ENCODE assay signal across 21 mouse cellular contexts in the genomic region with DNA sequence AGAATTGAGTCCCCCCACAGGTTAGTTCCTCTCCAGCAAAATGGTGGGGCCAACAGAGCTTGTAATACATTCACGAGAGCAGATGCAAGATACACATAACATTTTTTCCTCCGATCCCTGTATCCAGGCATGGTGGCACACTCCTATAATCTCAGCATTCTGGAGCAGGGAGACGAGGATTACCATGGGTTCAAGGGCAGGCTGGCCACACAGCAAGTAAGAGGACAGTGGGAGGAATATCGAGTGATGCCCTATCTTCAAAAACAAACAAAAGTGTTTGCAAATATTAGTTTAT.
A peak's percentile ranks its signal among the peaks of the same experiment; 100 is the strongest.
DNase-seq lines count a peak whose midpoint lies in the region; ATAC-seq lines count a peak whose summit lies in the region.
"Had no signal": no experiment of that assay in that cellular context is flagged by ENCODE, and none has a peak within 500 bp of the region (broad histone marks: within the 10 kb centered on the region; RNA-seq: fewer than 3 reads in every experiment).

No protein-coding gene starts in this region.

- 87% methylated on average over 4 of the region's 4 CpGs for WGBS in midbrain, embryonic 10.5 days
- 71% methylated on average over 4 of the region's 4 CpGs for WGBS in midbrain, embryonic 16.5 days
- 69% methylated on average over 4 of the region's 4 CpGs for WGBS in forebrain, embryonic 15.5 days
- 73% methylated on average over 4 of the region's 4 CpGs for WGBS in hindbrain, embryonic 15.5 days
- 70% methylated on average over 4 of the region's 4 CpGs for WGBS in neural tube, embryonic 13.5 days
- 79% methylated on average over 4 of the region's 4 CpGs for whole genome bisulfite sequencing in heart, embryonic 10.5 days

- no peak overlapping the region for H3K4me2 ChIP-seq in midbrain, embryonic 16.5 days (ENCODE audit: low read length)
- H3K4me2 ChIP-seq in forebrain, embryonic 15.5 days (replicated peaks) = no peak overlapping the region
- H3K4me2 ChIP-seq in hindbrain, embryonic 15.5 days = no peak overlapping the region
- H3K4me2 ChIP-seq in neural tube, embryonic 13.5 days = no peak overlapping the region
- H3K4me2 ChIP-seq: embryonic facial prominence, embryonic 15.5 days; liver, embryonic 12.5 days; lung, embryonic 14.5 days; stomach, embryonic 15.5 days had no signal

- ATAC-seq in midbrain, embryonic 16.5 days = no peak
- 0 out of 2 replicates have a peak, but pooled peaks have one; percentile 12 for ATAC-seq in forebrain, embryonic 15.5 days (replicated peaks)
- no peak for ATAC-seq in hindbrain, embryonic 15.5 days (ENCODE audit: low FRiP score, low read depth)
- peak; percentile 23; the same call in 1 of the 2 replicates for ATAC-seq in neural tube, embryonic 13.5 days (ENCODE audit: low read depth)
- ATAC-seq in CD4-positive, CD25-positive, alpha-beta regulatory T cell, adult 4 months = no peak
- ATAC-seq: activated CD4-positive, CD25-positive, alpha-beta regulatory T cell, adult 4 months; intestine, embryonic 16.5 days; liver, embryonic 12.5 days; Patski had no signal

- H3K9ac ChIP-seq in midbrain, embryonic 16.5 days (ENCODE audit: low read depth, low read length) = no peak overlapping the region
- no peak overlapping the region for H3K9ac ChIP-seq in forebrain, embryonic 15.5 days (replicated peaks)
- no peak overlapping the region for H3K9ac ChIP-seq in hindbrain, embryonic 15.5 days
- H3K9ac ChIP-seq in neural tube, embryonic 13.5 days = no peak overlapping the region
- H3K9ac ChIP-seq: embryonic facial prominence, embryonic 15.5 days; liver, embryonic 12.5 days; lung, embryonic 14.5 days; stomach, embryonic 15.5 days had no signal

- no peaks in the 10 kb centered on the region for H3K9me3 ChIP-seq in midbrain, embryonic 10.5 days (replicated peaks)
- no peaks in the 10 kb centered on the region for H3K9me3 ChIP-seq in midbrain, embryonic 16.5 days (replicated peaks; ENCODE audit: control insufficient read depth, low read length, poor library complexity, severe bottlenecking)
- H3K9me3 ChIP-seq in forebrain, embryonic 15.5 days = no peaks in the 10 kb centered on the region
- H3K9me3 ChIP-seq in hindbrain, embryonic 15.5 days = no peaks in the 10 kb centered on the region
- no peaks in the 10 kb centered on the region for H3K9me3 ChIP-seq in neural tube, embryonic 13.5 days
- no peaks in the 10 kb centered on the region for H3K9me3 ChIP-seq in heart, embryonic 10.5 days
- H3K9me3 ChIP-seq: embryonic facial prominence, embryonic 15.5 days; liver, embryonic 12.5 days; stomach, embryonic 15.5 days had no signal

- H3K4me3 ChIP-seq in midbrain, embryonic 10.5 days = no peak overlapping the region
- no peak overlapping the region for H3K4me3 ChIP-seq in midbrain, embryonic 16.5 days (ENCODE audit: low read depth, low read length)
- H3K4me3 ChIP-seq in forebrain, embryonic 15.5 days = no peak overlapping the region
- H3K4me3 ChIP-seq in hindbrain, embryonic 15.5 days = no peak overlapping the region
- no peak overlapping the region for H3K4me3 ChIP-seq in neural tube, embryonic 13.5 days
- H3K4me3 ChIP-seq in heart, embryonic 10.5 days = no peak overlapping the region
- H3K4me3 ChIP-seq: embryonic facial prominence, embryonic 15.5 days; gastrocnemius, adult 2 months; left cerebral cortex, adult 2 months; liver, embryonic 12.5 days; stomach, embryonic 15.5 days had no signal

- no peak for DNase-seq in midbrain, embryonic 10.5 days (ENCODE audit: low spot score)
- no peak for DNase-seq in c-Kit-positive CD71-positive TER-119-positive erythroid progenitor cells, embryonic 14.5 days (ENCODE audit: low spot score)
- no peak for DNase-seq in heart, embryonic 10.5 days (ENCODE audit: low spot score)
- DNase-seq: adrenal gland, postnatal 25 days; cerebellum, adult 9-10 months; gastrocnemius, adult 2 months; heart, postnatal 14 days; lung, embryonic 14.5 days; right cerebral cortex, adult 18-20 months had no signal

- peaks cover 9% of the 10 kb centered on the region; the same call in 1 of the 2 replicates for H3K4me1 ChIP-seq in midbrain, embryonic 10.5 days
- no peaks in the 10 kb centered on the region for H3K4me1 ChIP-seq in midbrain, embryonic 16.5 days (ENCODE audit: control insufficient read depth, insufficient read depth, low read length)
- peaks cover 25% of the 10 kb centered on the region for H3K4me1 ChIP-seq in forebrain, embryonic 15.5 days
- 0 out of 2 replicates have a peak, but pooled peaks cover 9% of the 10 kb centered on the region for H3K4me1 ChIP-seq in hindbrain, embryonic 15.5 days (replicated peaks)
- H3K4me1 ChIP-seq in neural tube, embryonic 13.5 days (replicated peaks) = peaks cover 14% of the 10 kb centered on the region
- no peaks in the 10 kb centered on the region for H3K4me1 ChIP-seq in heart, embryonic 10.5 days
- H3K4me1 ChIP-seq: liver, embryonic 12.5 days; stomach, embryonic 15.5 days had no signal

- H3K27me3 ChIP-seq in midbrain, embryonic 10.5 days (ENCODE audit: low read depth, poor library complexity, severe bottlenecking) = no peaks in the 10 kb centered on the region
- no peaks in the 10 kb centered on the region for H3K27me3 ChIP-seq in midbrain, embryonic 16.5 days (ENCODE audit: control insufficient read depth, insufficient read depth, low read depth, low read length)
- H3K27me3 ChIP-seq in forebrain, embryonic 15.5 days = no peaks in the 10 kb centered on the region
- H3K27me3 ChIP-seq in hindbrain, embryonic 15.5 days = no peaks in the 10 kb centered on the region
- H3K27me3 ChIP-seq in neural tube, embryonic 13.5 days = no peaks in the 10 kb centered on the region
- no peaks in the 10 kb centered on the region for H3K27me3 ChIP-seq in heart, embryonic 10.5 days (ENCODE audit: insufficient read depth, poor library complexity, severe bottlenecking)
- H3K27me3 ChIP-seq: embryonic facial prominence, embryonic 15.5 days; liver, embryonic 12.5 days; Patski; stomach, embryonic 15.5 days had no signal

- peak overlapping the region; percentile 69 for H3K27ac ChIP-seq in midbrain, embryonic 10.5 days (replicated peaks)
- H3K27ac ChIP-seq in midbrain, embryonic 16.5 days (ENCODE audit: low read length) = no peak overlapping the region
- H3K27ac ChIP-seq in forebrain, embryonic 15.5 days (replicated peaks) = peak overlapping the region; percentile 61
- H3K27ac ChIP-seq in hindbrain, embryonic 15.5 days (replicated peaks) = peak overlapping the region; percentile 56
- H3K27ac ChIP-seq in neural tube, embryonic 13.5 days (replicated peaks) = peak overlapping the region; percentile 59
- no peak overlapping the region for H3K27ac ChIP-seq in heart, embryonic 10.5 days
- H3K27ac ChIP-seq: embryonic facial prominence, embryonic 15.5 days; gastrocnemius, adult 2 months; left cerebral cortex, adult 2 months; liver, embryonic 12.5 days; stomach, embryonic 15.5 days had no signal

- H3K36me3 ChIP-seq in midbrain, embryonic 10.5 days = no peaks in the 10 kb centered on the region
- no peaks in the 10 kb centered on the region for H3K36me3 ChIP-seq in midbrain, embryonic 16.5 days (ENCODE audit: control insufficient read depth, insufficient read depth, low read length)
- H3K36me3 ChIP-seq in forebrain, embryonic 15.5 days = no peaks in the 10 kb centered on the region
- no peaks in the 10 kb centered on the region for H3K36me3 ChIP-seq in hindbrain, embryonic 15.5 days
- no peaks in the 10 kb centered on the region for H3K36me3 ChIP-seq in neural tube, embryonic 13.5 days
- H3K36me3 ChIP-seq in heart, embryonic 10.5 days = no peaks in the 10 kb centered on the region
- H3K36me3 ChIP-seq: embryonic facial prominence, embryonic 15.5 days; liver, embryonic 12.5 days; stomach, embryonic 15.5 days had no signal

Comparison
In these comparisons a context has a peak if more than half of its experiments do, and no peak if none do; other contexts are left out.
1. H3K27ac ChIP-seq: peak in midbrain, embryonic 10.5 days (single experiment), forebrain, embryonic 15.5 days (single experiment), hindbrain, embryonic 15.5 days (single experiment) and neural tube, embryonic 13.5 days (single experiment); none in midbrain, embryonic 16.5 days (single experiment) and heart, embryonic 10.5 days (single experiment).
2. ATAC-seq: peak in forebrain, embryonic 15.5 days (single experiment) and neural tube, embryonic 13.5 days (single experiment); none in midbrain, embryonic 16.5 days (single experiment), hindbrain, embryonic 15.5 days (single experiment) and CD4-positive, CD25-positive, alpha-beta regulatory T cell, adult 4 months (single experiment).